ENCODE assay signal across 21 mouse cellular contexts in the genomic region with DNA sequence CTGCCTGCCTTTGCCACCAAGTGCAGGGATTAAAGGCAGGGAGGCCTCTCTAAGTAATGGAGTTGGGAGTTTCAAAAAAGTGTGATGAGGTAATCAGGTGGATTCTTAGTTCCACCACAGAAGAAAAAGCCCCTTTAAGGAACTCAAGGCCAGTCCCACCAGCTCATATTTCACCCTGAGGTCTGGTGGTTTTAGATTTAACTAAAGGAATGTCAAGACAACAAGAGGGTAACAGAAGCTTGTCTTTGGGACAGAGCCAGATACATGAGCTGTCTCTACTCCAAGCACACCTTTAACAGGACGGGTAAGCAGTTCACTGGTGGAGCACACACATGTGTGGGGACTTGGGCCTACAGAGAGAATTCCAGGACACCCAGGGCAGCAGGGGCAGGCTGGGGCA. TPM values are rescaled to one million over a fixed set of nuclear protein-coding genes. Genes with fewer than 3 reads are reported as not detected.
DNase-seq lines count a peak whose midpoint lies in the region; ATAC-seq and TF ChIP-seq lines count a peak whose summit lies in the region.
"Had no signal": no experiment of that assay in that cellular context is flagged by ENCODE, and none has a peak within 500 bp of the region (broad histone marks: within the 10 kb centered on the region; RNA-seq: fewer than 3 reads in every experiment).

No protein-coding gene starts in this region.

- H3K36me3 ChIP-seq in heart, postnatal 0 days (replicated peaks; ENCODE audit: control insufficient read depth, insufficient read depth, low read length), result no peaks in the 10 kb centered on the region
- no peaks in the 10 kb centered on the region for H3K36me3 ChIP-seq in heart, embryonic 11.5 days (ENCODE audit: control insufficient read depth, insufficient read depth, low read length)
- peaks cover 6% of the 10 kb centered on the region; the same call in 1 of the 2 replicates for H3K36me3 ChIP-seq in lung, embryonic 14.5 days (ENCODE audit: insufficient read depth)
- peaks cover 24% of the 10 kb centered on the region for H3K36me3 ChIP-seq in embryonic facial prominence, embryonic 10.5 days (replicated peaks)
- H3K36me3 ChIP-seq: midbrain, embryonic 13.5 days; neural tube, embryonic 15.5 days had no signal

- WGBS in heart, postnatal 0 days, result 50% methylated on average over 1 of the region's 1 CpGs
- WGBS in heart, embryonic 11.5 days (ENCODE audit: insufficient replicate concordance), result 28% methylated on average over 1 of the region's 1 CpGs
- 47% methylated on average over 1 of the region's 1 CpGs for WGBS in lung, embryonic 14.5 days
- WGBS in embryonic facial prominence, embryonic 10.5 days, result 61% methylated on average over 1 of the region's 1 CpGs

- TF ChIP-seq EP300 in heart, postnatal 0 days (IDR thresholded peaks at IDR 0.05; ENCODE audit: low read depth), result no peak

- no peak for DNase-seq in heart, postnatal 0 days (ENCODE audit: low spot score)
- DNase-seq in lung, embryonic 14.5 days, result peak; percentile 37
- no peak for DNase-seq in lung, postnatal 4 days
- DNase-seq in embryonic facial prominence, embryonic 10.5 days (ENCODE audit: low spot score), result peak; percentile 10
- peak; percentile 28 for DNase-seq in forelimb bud, embryonic 11.5 days (ENCODE audit: low read depth, low spot score)
- DNase-seq in adrenal gland, postnatal 36 days, result no peak
- DNase-seq in spleen, postnatal 36 days (ENCODE audit: low spot score in 2 of 2), result no peak
- DNase-seq: adrenal gland, adult 8-10 months; cerebellum, adult 11-12 months; cerebellum, postnatal 36 days; gastrocnemius, postnatal 25 days; left cerebral cortex, postnatal 4 days; thymus, postnatal 36 days had no signal

- peak; percentile 8; the same call in 1 of the 2 replicates for ATAC-seq in heart, postnatal 0 days (ENCODE audit: insufficient read depth, low read depth)
- no peak for ATAC-seq in heart, embryonic 11.5 days (replicated peaks; ENCODE audit: insufficient number of reproducible peaks, low FRiP score, low TSS enrichment)
- peak; percentile 69 for ATAC-seq in lung, embryonic 14.5 days (ENCODE audit: insufficient read depth)
- ATAC-seq: forebrain, embryonic 13.5 days; intestine, embryonic 16.5 days; midbrain, embryonic 13.5 days had no signal

- no peak for TF ChIP-seq CTCF in heart, postnatal 0 days (IDR thresholded peaks at IDR 0.05; ENCODE audit: low read depth)
- no peak for TF ChIP-seq CTCF in lung, embryonic 14.5 days (IDR thresholded peaks at IDR 0.05; ENCODE audit: low read depth)

- no peak overlapping the region for H3K27ac ChIP-seq in heart, postnatal 0 days (ENCODE audit: low read depth)
- H3K27ac ChIP-seq in heart, embryonic 11.5 days (ENCODE audit: low read depth, low read length), result no peak overlapping the region
- H3K27ac ChIP-seq in lung, embryonic 14.5 days (ENCODE audit: low read depth), result peak overlapping the region; percentile 67
- peak overlapping the region; percentile 61 for H3K27ac ChIP-seq in embryonic facial prominence, embryonic 10.5 days (replicated peaks)
- H3K27ac ChIP-seq: forebrain, embryonic 13.5 days; hindbrain, embryonic 14.5 days; liver, embryonic 15.5 days; midbrain, embryonic 13.5 days; neural tube, embryonic 15.5 days had no signal

- H3K4me3 ChIP-seq in heart, postnatal 0 days (ENCODE audit: low read depth, low read length), result no peak overlapping the region
- H3K4me3 ChIP-seq in heart, embryonic 11.5 days (ENCODE audit: low read depth, low read length), result no peak overlapping the region
- no peak overlapping the region for H3K4me3 ChIP-seq in lung, embryonic 14.5 days (ENCODE audit: low read depth, low read length)
- no peak overlapping the region for H3K4me3 ChIP-seq in embryonic facial prominence, embryonic 10.5 days
- H3K4me3 ChIP-seq: forebrain, embryonic 13.5 days; liver, embryonic 15.5 days; midbrain, embryonic 13.5 days; myocyte; neural tube, embryonic 15.5 days had no signal

- H3K9ac ChIP-seq in heart, postnatal 0 days (replicated peaks; ENCODE audit: low read depth, low read length), result no peak overlapping the region
- H3K9ac ChIP-seq in heart, embryonic 11.5 days (ENCODE audit: low read depth, low read length), result no peak overlapping the region
- H3K9ac ChIP-seq in lung, embryonic 14.5 days, result no peak overlapping the region
- H3K9ac ChIP-seq: forebrain, embryonic 13.5 days; hindbrain, embryonic 14.5 days; liver, embryonic 15.5 days; midbrain, embryonic 13.5 days; neural tube, embryonic 15.5 days had no signal

- no peak overlapping the region for H3K4me2 ChIP-seq in heart, postnatal 0 days (ENCODE audit: low read depth, low read length)
- H3K4me2 ChIP-seq in heart, embryonic 11.5 days, result no peak overlapping the region
- H3K4me2 ChIP-seq in lung, embryonic 14.5 days, result no peak overlapping the region
- H3K4me2 ChIP-seq: forebrain, embryonic 13.5 days; hindbrain, embryonic 14.5 days; liver, embryonic 15.5 days; midbrain, embryonic 13.5 days; neural tube, embryonic 15.5 days had no signal

- no peaks in the 10 kb centered on the region for H3K9me3 ChIP-seq in heart, postnatal 0 days (replicated peaks; ENCODE audit: control insufficient read depth, low read length)
- no peaks in the 10 kb centered on the region for H3K9me3 ChIP-seq in heart, embryonic 11.5 days (replicated peaks; ENCODE audit: control insufficient read depth, low read length)
- no peaks in the 10 kb centered on the region for H3K9me3 ChIP-seq in lung, embryonic 14.5 days (ENCODE audit: low read depth, low read length)
- H3K9me3 ChIP-seq in embryonic facial prominence, embryonic 10.5 days, result 0 out of 2 replicates have a peak, but pooled peaks cover 3% of the 10 kb centered on the region
- H3K9me3 ChIP-seq: forebrain, embryonic 13.5 days; liver, embryonic 15.5 days; midbrain, embryonic 13.5 days; neural tube, embryonic 15.5 days had no signal

- no peaks in the 10 kb centered on the region for H3K27me3 ChIP-seq in heart, postnatal 0 days (ENCODE audit: control insufficient read depth, insufficient read depth, low read length)
- H3K27me3 ChIP-seq in heart, embryonic 11.5 days (ENCODE audit: control insufficient read depth, insufficient read depth, low read length), result no peaks in the 10 kb centered on the region
- H3K27me3 ChIP-seq in lung, embryonic 14.5 days (ENCODE audit: insufficient read depth, low read length), result no peaks in the 10 kb centered on the region
- H3K27me3 ChIP-seq in embryonic facial prominence, embryonic 10.5 days (replicated peaks; ENCODE audit: low read depth, poor library complexity, severe bottlenecking), result no peaks in the 10 kb centered on the region
- H3K27me3 ChIP-seq: forebrain, embryonic 13.5 days; liver, embryonic 15.5 days; midbrain, embryonic 13.5 days; neural tube, embryonic 15.5 days had no signal

- H3K4me1 ChIP-seq in heart, postnatal 0 days (ENCODE audit: control insufficient read depth, insufficient read depth), result no peaks in the 10 kb centered on the region
- peaks cover 7% of the 10 kb centered on the region; the same call in 1 of the 2 replicates for H3K4me1 ChIP-seq in heart, embryonic 11.5 days (ENCODE audit: control insufficient read depth, insufficient read depth, low read length)
- no peaks in the 10 kb centered on the region for H3K4me1 ChIP-seq in lung, embryonic 14.5 days (ENCODE audit: insufficient read depth)
- H3K4me1 ChIP-seq in embryonic facial prominence, embryonic 10.5 days, result peaks cover 11% of the 10 kb centered on the region
- H3K4me1 ChIP-seq: forebrain, embryonic 13.5 days; liver, embryonic 15.5 days; midbrain, embryonic 13.5 days; neural tube, embryonic 15.5 days had no signal

RNA-seq across cellular contexts. Expression of gene Cd302, which starts 16.7 kb away (rescaled TPM):
- total RNA-seq in heart, postnatal 0 days (2014; rRNA removed; ENCODE audit: low replicate concordance), result 9.8 and 11.2 TPM in 2 replicates
- polyA plus RNA-seq in heart, postnatal 0 days (2015; fragmentation: Nextera tagmentation; extraction: Ambion mirVana), result 17.8 and 18.3 TPM in 2 replicates
- polyA plus RNA-seq in heart, embryonic 11.5 days (2014; fragmentation: Nextera tagmentation; extraction: Ambion mirVana), result 18.5 and 22.6 TPM in 2 replicates
- polyA plus RNA-seq in lung, embryonic 14.5 days (2014; fragmentation: Nextera tagmentation; extraction: Ambion mirVana), result 43.2 and 47.7 TPM in 2 replicates
- 18.2 and 20.8 TPM in 2 replicates for polyA plus RNA-seq in embryonic facial prominence, embryonic 10.5 days (2016; fragmentation: Nextera tagmentation; extraction: Ambion mirVana)
- total RNA-seq in adrenal gland, postnatal 36 days (2021), result 10 to 100 TPM; 36.3 to 36.9 TPM

RNA-seq across cellular contexts. Expression of gene March7, which starts 57.9 kb away (rescaled TPM):
- 61.5 and 74.8 TPM in 2 replicates for total RNA-seq in heart, postnatal 0 days (2014; rRNA removed; ENCODE audit: low replicate concordance)
- 38.8 and 43.5 TPM in 2 replicates for polyA plus RNA-seq in heart, postnatal 0 days (2015; fragmentation: Nextera tagmentation; extraction: Ambion mirVana)
- polyA plus RNA-seq in heart, embryonic 11.5 days (2014; fragmentation: Nextera tagmentation; extraction: Ambion mirVana), result 62.6 and 65.2 TPM in 2 replicates
- polyA plus RNA-seq in lung, embryonic 14.5 days (2014; fragmentation: Nextera tagmentation; extraction: Ambion mirVana), result 78.7 and 81.4 TPM in 2 replicates
- polyA plus RNA-seq in embryonic facial prominence, embryonic 10.5 days (2016; fragmentation: Nextera tagmentation; extraction: Ambion mirVana), result 71.6 and 77.3 TPM in 2 replicates
- 10 to 100 TPM; 42.6 to 45.2 TPM for total RNA-seq in adrenal gland, postnatal 36 days (2021)

RNA-seq across cellular contexts. Expression of gene Baz2b, which starts 57.9 kb away (rescaled TPM):
- total RNA-seq in heart, postnatal 0 days (2014; rRNA removed; ENCODE audit: low replicate concordance), result 29.1 and 46.2 TPM in 2 replicates
- 38.8 and 40.3 TPM in 2 replicates for polyA plus RNA-seq in heart, postnatal 0 days (2015; fragmentation: Nextera tagmentation; extraction: Ambion mirVana)
- polyA plus RNA-seq in heart, embryonic 11.5 days (2014; fragmentation: Nextera tagmentation; extraction: Ambion mirVana), result 51.2 and 56.1 TPM in 2 replicates
- 54.3 and 57.2 TPM in 2 replicates for polyA plus RNA-seq in lung, embryonic 14.5 days (2014; fragmentation: Nextera tagmentation; extraction: Ambion mirVana)
- 63.4 and 63.6 TPM in 2 replicates for polyA plus RNA-seq in embryonic facial prominence, embryonic 10.5 days (2016; fragmentation: Nextera tagmentation; extraction: Ambion mirVana)
- total RNA-seq in adrenal gland, postnatal 36 days (2021), result 10 to 100 TPM; 68.9 to 75.9 TPM

Comparison
In these comparisons a context has a peak if more than half of its experiments do, and no peak if none do; other contexts are left out.
1. DNase-seq: peak in lung, embryonic 14.5 days (single experiment), embryonic facial prominence, embryonic 10.5 days (single experiment) and forelimb bud, embryonic 11.5 days (single experiment); none in heart, postnatal 0 days (single experiment), lung, postnatal 4 days (0 of 2), adrenal gland, postnatal 36 days (0 of 2) and spleen, postnatal 36 days (0 of 2).
2. H3K27ac ChIP-seq: peak in lung, embryonic 14.5 days (single experiment) and embryonic facial prominence, embryonic 10.5 days (single experiment); none in heart, postnatal 0 days (single experiment) and heart, embryonic 11.5 days (single experiment).